Mouse (Mus musculus): ENCODE results near the gene H2-DMb1.
"Not testable (repeated sequence)": the region's sequence is repeated elsewhere in the genome, so short reads cannot be mapped to it uniquely, and the experiment has no call there.

The H2-DMb1 gene

DNA sequence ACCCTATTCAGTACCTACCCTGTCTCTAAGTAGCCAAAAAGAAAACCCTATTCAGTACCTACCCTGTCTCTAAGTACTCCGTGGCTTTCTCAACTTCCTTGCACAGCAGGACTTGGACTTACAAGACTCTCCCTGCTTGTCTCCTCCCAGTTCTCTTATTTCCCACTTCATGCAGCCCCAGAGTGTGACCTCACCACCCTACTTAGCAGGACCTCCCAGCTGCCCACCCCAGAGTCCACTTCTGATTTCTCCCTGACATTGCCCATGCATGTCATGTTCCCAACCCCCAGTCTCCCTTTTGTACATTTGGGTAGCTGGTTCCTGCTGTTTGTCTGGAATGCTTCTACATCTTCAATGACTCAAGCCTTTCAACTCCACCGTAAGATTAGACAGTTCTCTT is 29.4 kb upstream of the H2-DMb1 start:
- peak; percentile 97 for DNase-seq

DNA sequence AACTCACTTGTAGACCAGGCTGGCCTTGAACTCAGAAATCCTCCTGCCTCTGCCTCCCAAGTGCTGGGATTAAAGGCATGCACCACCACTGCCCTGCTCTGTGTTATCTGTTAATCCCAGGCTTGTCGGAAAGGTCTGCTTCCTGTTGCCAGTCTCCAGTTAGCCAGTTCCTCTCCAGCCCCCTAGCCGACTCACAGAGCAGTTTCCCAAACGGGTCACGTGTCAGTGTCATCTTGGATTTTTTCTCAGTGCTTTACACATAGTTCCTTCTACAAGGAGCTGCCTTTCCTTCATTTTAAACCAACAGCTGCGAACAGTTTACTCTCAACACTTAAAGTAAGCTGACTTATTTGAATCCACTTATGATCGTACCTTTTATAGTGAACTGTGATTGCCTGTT is 28.2 kb upstream of the H2-DMb1 start:
- peak; percentile 95 for DNase-seq

DNA sequence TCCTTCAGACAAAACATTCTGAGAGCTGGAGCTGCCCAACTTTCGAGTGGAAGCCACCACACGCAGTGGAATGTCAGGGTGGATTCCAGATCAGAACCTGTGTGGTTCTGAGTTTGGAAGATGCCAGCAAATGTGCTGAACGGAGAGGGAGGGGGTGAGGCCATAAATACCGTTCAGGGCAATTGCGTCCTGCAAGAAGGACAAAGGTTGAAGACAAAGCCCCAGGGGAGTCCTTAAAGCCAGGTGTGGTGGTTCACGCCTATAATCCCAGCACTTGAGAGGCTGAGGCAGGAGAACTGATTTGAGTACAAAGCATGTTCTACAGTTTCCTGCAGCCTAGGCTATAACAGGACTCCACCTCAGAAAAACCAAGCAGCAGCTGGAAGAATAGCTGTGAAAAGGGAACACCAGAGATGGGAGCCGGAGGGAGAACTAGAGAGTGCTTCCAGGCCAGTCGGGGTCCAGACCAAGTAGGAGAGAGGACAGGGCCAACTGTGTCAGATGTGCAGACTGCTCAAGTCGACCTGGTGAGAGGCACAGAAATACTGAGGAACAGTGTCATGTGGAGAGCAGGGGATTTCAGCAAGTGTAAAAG is 25.9 kb upstream of the H2-DMb1 start:
- DNase-seq = peak; percentile 92

DNA sequence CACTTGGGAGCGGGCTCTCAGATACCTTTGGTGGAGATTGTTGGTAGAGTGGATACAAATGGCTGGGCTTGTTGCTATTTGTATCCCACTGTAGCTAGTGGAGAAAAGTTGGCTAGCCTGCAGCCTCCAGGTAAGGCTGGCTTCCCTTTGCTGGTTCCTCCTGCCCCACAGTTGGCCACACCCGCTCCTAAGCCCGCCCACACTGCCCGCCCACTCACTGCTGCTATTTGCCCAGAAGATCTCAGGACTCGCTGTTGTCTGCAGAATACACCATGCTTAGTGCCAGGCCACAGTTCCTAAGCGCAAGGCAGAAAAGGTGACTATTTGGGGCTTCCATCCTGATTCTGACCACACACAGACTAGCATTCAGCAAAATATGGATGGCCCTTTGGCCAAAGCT is 25.4 kb upstream of the H2-DMb1 start:
- DNase-seq = peak; percentile 97

DNA sequence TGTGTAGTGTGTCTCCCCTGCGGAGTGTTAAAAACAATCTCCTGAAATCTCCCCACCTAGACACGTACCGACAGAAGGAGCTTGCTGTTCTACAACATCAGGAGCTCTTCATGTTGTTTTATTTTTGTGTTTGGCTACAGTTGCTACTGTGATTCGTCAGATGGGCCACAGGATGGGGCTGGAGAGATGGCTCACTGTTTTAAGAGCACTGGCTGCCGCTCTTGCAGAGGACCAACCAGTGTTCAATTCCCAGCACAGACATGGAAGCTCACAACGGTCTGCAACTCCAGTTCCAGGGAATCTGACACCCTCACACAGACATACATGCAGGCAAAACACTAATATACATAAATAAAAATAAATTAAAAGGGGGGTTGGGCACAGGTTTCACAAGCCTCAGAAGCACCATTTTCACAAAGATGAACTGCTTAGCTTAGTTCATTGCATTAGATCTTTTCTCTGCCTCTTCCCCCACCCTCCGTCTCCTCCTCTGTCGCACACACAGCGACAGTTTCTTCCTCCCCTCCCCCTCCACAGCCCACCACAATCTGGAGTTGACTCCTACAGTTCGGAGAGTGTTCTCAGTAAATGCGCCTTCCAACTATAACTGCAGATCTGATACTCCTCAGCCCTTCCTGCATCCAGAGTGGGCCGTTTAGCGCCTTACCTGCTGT is 24.5 kb upstream of the H2-DMb1 start:
- DNase-seq = peak; percentile 85

DNA sequence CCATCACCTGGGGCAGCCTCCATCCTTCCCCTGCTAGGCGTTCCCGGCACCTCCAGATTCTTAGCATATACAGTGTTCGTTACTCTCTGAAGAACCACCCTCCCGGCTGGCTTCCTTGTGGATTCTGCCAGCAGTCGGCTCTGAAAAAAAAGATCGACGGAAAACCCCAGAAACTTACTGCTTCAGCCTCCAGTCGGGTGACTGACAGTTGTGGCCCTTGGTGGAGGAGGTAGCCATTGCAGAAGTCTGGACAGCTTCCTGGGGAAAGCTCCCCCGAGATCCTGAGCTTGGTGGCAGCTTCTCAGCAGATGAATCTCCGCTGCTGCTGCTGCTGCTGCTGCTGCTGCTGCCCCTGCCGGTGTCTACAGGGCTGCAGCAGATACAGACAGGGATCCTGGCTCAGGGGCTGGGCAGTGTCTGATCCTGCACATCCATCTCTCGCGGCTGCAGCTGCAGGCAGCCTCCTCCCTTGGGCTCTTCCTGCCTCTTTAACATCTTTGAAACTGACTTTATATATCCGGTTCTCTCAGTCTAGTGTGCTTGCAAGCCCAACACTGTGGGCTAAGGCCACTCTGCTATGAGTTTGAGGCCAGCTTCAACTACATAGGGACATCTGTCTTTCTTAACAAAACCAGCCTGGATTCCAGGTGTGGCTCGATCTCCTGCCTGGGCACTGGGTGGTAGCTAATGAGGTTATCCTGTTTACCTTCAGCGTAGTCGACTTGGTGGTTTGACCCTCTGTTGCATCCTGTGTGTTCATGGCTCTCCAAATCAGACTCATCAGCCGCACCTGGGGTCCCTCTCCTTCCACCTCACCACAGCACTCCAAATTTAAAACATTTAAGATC is 23.7 kb upstream of the H2-DMb1 start:
- peak; percentile 87 for DNase-seq

DNA sequence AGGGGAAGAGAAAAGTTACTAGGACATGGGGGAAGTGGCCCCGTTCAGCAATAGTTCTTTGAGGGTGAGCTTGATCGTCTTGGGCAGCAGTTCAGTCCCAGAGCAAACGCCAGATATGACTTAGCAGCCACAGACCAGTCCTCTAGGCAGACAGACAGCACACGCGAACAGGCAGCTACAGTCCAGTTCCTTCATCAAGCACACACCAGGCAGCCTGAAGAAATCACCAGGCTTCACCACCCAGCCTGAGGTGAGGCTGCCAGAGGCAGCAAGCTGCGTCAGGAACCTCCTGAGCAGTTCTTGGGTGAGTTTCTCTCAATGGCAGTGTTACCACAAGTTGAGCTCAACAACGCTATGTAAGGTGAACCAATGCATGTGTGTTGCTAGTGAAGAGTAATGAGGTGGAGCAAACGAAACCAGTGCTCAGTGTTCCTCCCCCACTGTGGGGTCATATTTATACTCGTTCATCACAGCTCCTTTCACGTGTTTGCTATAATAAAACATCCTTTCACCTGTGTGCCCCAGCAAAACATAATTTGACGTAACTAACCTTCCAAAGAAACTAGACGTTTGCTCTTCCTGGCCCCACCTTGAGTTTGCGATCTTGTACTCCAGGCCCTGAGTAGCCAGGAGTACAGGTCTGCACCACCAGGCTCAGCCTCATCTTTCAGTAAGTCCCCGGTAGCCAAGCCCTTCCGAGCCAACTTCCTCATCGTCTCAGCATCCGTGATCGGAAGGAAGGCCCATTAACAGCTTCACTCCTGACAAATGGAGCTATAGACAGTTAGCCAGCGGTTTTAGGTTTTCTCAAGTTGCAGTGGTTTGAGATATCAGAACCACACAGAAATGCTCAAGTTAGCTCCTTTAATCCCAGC is 22.6 kb upstream of the H2-DMb1 start:
- peak; percentile 91 for DNase-seq

DNA sequence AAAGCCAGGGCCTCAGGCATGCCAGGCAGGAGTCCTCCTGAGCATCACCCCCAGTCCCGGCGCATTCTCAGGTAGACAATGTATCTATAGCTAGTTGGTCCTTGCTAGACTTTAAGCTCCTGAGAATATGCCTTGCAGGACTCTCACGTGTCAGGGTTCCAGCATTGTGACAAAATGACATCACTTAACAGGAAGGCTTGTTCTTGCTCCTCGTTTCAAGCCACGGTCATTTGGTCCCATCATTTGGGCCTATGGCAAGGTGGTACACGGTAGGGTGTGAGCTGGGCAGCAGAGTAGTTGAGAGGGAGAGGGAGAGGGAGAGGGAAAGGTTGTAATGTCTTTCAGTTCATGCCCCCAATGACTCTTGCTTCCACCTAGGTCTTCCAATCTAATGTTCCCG is 21.0 kb upstream of the H2-DMb1 start:
- no peak for DNase-seq

DNA sequence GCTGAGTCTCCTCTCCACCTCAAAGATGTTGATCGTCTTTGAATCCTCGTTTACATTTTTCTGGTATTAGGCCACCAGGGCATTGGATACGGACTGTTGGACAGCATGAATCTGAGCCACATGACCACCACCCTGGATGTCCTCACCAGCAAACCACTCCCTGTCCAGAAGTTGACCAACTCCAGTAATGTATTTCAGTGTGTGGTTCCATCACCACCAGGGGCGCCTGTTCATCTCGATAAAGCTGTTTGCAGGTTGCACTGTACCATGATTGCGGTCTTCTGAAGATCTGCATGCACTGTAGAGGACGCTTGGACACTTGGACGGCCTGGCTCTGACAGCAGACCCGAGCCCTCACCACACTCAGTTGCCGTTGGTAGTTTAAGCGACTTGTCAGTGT is 19.6 kb upstream of the H2-DMb1 start:
- DNase-seq = peak; percentile 87

DNA sequence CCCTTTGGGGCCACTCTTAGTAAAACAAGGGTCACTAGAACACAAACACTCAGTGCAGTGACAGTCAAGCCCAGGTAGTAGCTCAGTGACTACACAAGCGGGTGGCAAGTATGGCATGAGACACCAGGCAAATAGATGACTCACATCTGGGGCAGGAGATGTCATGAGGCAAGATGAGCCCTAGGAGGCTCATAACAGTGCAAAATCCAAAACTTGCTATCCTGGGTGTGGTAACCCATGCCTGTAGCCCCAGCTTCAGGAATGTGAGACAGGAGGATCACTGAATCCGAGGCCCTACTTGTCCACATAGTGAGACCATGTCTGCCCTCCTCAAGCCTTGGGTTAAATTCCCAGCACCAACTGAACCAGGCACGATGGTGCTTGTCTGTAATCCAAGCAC is 18.4 kb upstream of the H2-DMb1 start:
- peak; percentile 88 for DNase-seq

DNA sequence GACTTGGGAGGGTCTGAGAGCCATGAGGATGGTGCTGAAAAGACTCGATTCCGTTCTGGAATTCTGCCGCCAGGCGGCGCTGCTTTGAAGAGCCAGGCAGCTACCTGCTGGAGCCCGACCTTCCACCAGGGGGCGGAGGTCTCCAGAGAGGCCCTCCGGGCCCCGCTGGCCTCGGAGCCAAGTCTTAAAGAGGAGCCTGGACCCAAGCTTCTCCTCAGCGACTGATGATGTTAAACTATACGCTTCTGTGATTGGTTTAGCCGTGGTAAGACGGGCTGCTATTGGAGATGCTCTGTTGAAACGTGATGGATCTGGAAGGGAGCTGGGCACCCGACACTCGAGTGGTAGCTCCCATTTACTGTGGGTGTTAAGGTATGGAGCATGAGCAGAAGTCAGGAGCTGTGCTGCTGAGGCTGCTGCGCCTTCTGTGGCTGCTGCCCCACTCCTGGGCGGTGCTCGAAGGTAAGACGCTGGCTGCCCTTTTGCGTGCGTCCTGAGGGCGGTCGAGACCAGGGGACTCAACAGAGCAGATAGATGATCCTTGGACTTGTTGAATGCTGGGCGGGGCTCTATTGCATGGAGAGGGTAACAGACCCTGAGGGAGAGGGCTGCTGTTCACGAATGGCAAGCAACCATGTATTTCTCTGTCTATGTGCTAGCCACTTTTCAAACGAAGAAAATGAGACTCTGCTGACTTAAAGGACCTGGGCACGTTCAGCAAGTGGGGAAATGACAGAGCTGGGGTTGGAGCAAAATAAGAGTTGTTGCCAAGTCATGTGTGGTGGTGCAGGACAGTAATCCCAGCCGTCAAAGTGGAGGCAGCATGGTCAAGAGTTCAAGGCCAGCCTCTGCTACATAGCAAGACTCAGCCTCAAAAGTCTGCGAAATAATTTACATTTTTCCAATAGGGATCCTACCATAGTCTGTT is 17.3 kb upstream of the H2-DMb1 start:
- DNase-seq = peak; percentile 100

DNA sequence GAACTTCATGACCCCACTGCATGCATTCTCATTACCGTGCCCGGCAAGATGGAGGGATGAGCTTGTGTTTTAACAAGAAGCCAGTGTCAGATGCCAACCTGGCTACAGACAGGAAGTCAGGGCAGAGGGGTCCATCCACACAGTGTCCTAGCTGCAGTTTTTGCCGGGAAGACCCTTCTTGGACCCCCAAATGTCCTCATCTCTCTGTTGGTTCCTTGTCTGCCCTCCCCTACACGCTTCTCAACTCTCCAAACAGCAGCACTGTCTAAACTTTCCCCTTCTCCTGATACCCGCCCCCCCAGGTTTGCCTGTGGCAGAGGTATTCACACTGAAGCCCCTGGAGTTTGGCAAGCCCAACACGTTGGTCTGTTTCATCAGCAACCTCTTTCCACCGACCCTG is 15.3 kb upstream of the H2-DMb1 start:
- DNase-seq = peak; percentile 90

DNA sequence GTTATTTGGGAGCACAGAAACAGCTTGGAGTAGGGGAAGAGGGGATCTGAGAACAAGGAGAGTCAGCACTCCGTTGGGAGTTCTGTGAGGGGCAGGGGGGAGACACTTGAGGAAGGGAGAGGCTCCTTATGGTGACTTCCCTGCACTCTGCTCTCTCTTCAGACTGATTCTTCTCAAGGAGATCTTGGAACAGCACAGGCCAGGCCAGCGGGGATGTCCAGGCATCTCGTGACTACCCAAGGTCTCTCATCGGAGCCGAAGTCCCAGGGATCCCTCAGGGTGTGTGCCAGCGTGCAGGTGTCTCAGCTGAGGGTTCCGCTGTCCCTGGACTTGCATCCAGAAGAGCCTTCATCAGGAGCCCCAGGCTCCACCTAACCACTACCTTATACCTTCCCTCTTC is 14.2 kb upstream of the H2-DMb1 start:
- DNase-seq = peak; percentile 91

DNA sequence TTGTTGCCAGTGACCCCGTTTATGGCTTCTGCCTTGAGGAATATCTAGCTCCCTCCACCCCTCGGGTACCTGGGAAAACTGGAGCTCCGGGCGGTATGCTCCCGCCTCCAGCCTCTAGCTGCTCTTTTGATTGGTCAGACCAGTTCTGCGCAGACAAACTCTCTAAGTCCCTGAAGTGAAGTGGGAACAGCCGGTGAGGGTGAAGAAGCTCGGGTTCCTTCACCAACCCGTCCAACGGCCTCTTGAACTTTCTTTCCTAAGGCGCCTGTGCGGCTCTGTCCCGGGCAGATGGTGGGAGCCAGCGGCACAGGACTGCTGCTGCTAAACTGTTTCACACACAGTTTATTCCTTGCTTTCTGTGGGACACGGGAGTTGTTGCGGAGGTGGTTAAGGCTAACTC is 13.5 kb upstream of the H2-DMb1 start:
- peak; percentile 96 for DNase-seq

DNA sequence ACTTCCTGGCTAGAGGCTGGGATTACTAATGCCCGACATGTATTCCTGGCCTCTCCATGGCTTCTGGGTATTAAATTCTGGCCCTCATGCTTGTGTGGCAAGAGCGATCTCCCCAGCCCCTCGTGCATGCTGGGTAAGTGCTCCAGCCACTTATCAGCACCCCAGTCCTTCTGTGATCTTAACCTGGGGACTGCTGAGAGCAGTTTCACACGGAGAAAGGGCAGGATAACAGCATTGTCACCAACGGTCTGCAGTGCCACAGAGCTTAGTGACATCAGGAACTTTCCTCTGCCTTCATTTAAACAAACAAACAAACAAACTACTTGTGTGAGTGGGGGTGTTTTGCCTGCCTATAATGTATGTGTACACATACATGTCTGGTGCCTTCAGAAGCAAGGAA is 12.6 kb upstream of the H2-DMb1 start:
- DNase-seq = no peak

DNA sequence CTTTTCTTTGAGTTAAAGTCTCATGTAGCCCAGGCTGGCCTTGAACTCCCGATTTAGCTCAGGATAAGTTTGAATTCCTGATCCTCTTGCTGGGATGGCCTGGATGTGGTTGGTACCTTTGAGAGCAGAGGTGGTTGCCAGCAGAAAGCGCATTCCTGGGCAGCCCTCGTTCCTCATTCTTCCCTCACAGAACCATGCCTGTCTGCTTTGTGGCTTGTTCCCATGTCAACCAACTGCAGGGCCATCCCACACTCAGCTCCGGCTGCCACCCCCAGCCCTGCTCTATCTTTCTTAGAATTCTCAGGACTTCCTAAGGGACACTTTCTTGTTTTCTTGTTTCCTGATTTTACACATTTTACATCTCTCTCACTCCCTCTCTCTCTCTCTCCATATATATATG is 11.4 kb upstream of the H2-DMb1 start:
- DNase-seq = peak; percentile 87

DNA sequence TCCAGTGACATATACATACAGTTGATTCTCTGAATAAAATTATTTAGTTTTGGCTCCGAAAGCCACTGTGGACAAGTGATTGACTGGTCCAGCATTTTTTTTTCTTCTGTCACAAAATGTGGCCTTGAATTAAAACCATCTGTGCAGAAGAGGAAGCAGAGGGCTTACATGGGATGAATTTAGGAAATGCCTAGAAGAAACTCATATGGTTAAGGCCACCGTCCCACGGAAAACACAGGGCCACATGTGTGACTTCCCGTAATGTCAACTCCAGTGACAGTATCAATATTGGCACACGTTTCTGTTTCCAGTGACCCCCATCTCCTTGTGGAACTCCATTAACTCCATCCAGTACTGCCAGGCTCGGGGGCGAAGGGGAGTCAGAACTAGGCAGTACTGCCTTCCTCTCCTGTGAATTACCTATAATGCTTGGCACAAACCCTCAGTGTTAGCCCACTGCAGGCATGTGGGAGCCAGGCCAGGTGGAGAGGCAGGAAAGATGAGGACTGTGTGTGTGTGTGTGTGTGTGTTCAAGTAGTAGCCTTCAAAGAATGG is 10.3 kb upstream of the H2-DMb1 start:
- DNase-seq = peak; percentile 93

DNA sequence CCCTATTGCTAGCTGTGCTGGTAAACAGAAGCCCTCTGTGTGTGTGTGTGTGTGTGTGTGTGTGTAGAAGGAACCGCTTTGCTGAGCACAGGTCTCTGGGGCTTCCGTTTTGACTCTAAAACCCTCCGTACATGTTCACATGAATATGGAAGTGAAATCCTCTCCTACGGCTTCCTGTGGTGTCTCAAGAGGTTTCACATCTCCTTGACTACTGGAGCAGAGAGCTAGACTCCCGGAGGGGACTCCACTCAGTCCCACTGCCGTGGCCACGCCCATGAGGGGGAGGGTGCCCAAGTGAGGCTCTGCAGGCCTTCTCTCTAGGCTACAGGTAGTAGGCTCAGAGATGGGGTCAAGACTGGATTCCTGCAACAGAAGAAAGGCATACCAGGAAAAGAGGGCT is 9.8 kb upstream of the H2-DMb1 start, which contains the start of gene H2-DMb2:
Gene H2-DMb2 (plus strand): TSS at position 275 of the 400 bp plus-strand sequence.
- peak; percentile 99 for DNase-seq

DNA sequence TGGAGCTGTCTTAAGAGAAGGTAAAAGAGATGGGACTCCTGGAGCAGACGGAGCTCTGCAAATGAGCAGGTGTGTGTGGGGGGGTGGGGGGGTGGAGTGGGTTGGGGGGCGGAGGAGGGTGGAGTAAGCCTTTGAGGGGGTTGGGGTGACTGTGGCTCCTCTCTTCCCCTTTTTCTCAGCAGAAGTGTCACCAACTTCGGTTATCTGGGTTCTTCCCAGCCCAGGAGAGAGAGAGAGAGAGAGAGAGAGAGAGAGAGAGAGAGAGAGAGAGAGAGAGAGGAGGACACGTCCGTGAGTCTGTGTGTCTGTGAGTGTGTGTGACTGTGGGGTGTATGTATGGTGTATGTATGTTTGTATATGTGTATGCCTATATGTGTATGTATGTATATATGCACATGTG is 9.4 kb upstream of the H2-DMb1 start:
- no peak for DNase-seq

DNA sequence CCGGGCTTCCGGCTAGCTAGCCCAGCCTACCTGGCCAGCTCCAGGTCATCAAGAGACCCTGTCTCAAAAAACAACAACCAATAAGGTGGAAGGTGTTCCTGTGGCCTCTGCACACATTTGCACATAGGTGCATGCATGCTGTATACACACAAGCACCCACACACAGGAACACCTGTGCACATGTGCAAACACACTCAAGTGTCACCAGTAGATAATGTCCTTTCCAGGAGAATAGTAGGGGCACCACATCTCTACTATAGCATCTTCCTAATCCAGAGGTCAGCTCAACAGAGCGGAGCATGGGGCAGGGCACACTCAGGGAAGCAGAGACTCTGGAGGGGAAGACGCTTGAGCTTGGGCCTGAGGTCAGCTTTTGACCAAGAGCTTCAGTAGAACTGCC is 8.7 kb upstream of the H2-DMb1 start:
- not testable (repeated sequence) for DNase-seq

DNA sequence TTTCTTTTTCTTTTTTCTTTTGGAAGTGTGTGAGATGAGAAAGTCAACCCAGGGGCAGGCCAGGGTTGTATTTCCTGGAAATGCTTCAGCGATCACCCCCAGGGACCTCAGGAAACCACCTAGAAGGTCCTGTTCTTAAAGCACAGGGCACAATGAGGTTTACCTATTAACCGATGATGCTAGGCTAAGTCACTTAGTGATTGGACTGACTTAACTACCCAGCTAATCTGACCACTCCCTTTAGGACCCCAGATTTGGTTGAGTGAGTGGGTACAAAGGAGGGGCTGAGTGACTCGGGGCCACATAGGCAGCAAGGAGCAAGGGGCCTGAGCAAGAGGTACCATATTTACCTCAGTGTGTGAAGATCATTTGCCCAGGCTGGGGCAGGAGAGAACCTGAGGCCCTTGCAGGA is 7.9 kb upstream of the H2-DMb1 start:
- peak; percentile 91 for DNase-seq

All from heart, adult 11 months (tissue).